Mouse (Mus musculus) cerebellum, postnatal 4 days (tissue): Measurements from ENCODE around the gene Nkd2.

Experiments
- DNase-seq, 2 experiments: peaks; one replicate each; pipeline ENCODE4 v3.0.0; 2022; ENCODE audit warnings: low spot score in 2 of 2, mixed read lengths in 1 of 2

Gene Nkd2

GRCm38 (mm10) chr13:73816338-73816737, 31.1 kb downstream of the Nkd2 start:
- no peak for DNase-seq

DNA sequence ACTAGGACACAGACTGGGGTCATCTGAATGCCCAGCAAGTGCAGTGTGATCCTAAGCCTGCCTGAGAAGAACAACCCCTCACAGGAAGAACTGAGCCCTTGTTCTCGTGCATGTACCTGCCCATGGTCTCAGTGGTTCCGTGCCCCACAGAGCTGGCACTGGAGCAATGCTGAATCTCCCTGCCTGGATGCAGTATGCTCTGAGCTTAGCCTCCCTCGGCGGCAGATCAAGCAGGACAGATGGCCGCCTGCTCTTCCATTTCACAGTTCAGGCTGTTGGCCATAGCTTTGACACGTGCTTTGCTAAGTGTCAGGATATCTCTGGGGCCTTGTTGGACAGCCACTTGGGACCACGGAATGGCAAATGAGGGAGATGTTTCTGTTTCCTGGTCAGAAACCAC, 33.2 kb downstream of the Nkd2 start:
- no peak for DNase-seq

- DNase-seq, result no peak
These were observed 34.5 kb downstream of the Nkd2 start for GRCm38 (mm10) chr13:73812936-73813335.

- DNase-seq, result no peak
These were observed 42.5 kb downstream of the Nkd2 start for GRCm38 (mm10) chr13:73804914-73805313.

GRCm38 (mm10) chr13:73803450-73804178, 43.8 kb downstream of the Nkd2 start:
- no peak for DNase-seq

DNA sequence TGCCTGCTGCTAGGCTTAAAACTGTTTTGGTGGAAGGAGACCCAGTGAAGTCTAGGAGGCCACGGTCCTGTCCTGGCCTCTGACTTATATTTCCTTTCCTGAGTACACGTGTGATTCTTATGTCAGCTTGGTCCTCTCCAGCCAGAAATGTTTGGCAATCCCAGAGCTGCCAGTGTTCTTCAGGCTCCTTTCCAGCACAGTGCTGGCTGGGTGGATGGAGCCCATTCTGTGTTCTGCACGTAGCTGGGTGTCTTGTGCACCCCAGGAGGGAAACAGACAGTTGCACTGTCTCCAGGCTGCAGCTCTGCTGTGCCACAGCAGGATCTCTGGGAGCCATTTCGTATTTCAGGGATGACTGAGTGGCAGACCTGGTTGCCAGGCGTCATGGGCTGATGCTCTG, 48.3 kb downstream of the Nkd2 start:
- DNase-seq, result no peak

GRCm38 (mm10) chr13:73793171-73793570, 54.3 kb downstream of the Nkd2 start:
- no peak for DNase-seq

DNA sequence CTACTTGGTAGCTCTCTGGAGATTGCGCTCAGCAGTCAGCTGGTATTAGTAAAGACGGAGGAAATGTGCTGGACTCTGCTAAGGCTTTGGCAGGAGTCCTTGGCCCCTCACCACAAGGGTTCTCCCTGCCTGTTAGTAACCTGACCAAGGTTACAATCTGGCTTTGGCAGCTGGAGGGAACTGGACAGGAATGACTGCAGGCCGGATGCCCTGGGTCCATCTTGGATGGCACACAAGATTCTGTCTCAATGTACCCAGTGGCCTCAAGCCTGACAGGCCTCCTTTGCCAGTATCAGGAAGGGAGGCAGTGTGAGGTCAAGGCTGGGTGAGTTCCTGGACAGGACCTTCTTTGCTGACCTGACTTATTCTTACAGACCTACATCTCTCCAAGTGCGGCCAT, 55.3 kb downstream of the Nkd2 start:
- DNase-seq, result no peak

GRCm38 (mm10) chr13:73782486-73782885, 64.9 kb downstream of the Nkd2 start:
- DNase-seq, result no peak

DNA sequence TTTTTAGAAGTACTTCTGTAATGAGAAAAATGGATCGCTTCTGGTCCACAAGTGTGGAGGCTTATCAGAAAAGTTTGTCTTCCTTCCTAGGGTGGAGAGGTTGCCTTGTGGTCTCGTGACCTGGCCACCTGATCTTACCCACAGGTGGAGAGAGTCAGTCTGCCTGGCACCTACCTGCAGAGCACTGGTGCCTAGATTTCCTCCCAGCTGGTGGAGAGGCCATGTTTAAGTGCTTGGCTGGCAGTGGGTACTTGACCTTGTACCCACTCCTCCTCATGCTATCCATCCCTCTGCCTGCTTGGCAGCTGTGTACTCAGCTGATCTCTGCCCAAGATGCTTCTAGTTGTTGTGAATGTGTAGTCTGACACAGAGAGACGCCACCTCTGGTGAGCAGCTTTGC, 69.9 kb downstream of the Nkd2 start:
- DNase-seq, result no peak

GRCm38 (mm10) chr13:73775786-73776185, 71.6 kb downstream of the Nkd2 start:
- DNase-seq, result no peak

DNA sequence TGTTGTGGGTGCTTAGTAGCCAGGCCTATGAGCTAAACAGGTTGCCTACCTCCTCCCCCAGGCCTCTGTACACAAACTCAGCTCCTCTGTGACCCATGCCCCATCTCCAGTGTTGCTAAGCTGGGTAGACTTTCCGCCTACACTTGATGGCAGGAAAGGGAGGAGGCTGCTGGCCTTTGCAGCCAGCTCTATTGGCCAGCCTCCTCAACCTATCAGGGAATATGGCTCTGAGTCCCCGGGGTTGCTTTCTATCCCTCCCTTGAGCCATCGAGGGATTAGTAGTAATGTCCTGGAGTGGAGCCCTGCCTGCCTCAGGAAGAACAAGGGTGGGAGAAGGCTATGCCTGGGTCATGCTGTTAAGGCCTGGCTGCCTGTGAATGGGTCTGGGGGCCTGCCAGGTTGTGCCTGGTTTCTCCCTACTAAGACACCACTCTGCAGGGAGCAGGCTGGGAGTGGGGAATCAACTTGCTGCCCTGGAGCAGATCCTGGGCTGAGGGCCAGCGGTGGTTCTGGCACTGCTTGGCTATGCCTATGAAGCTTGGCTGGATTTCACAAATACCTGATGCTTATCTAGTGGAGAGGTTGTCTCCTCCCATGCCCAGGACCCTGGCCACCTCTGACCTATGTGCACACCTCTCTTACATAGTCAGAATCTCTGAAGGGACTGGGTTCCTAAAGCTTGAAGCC, 73.8 kb downstream of the Nkd2 start:
- DNase-seq, result peak in 1 of 2 experiments; percentile 26

DNA sequence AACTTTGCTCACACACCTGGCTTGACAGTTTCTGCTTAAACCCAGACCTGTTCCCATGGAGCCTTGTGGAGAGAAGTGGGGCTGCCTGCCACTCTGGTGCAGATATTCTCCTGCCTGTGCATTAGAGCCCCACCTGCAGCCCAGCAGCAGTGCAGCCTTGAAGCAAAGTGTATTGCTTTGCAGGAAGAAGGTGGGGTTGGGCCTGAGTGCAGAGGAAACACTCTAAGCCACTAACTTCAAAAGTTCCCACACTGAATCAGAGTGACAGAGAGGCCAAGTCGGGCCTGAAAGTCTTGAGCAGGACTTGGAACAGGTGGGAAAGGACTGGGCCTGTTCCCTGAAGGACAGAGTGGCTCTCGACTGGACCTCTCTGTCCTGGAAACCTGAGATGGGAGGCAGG, 74.8 kb downstream of the Nkd2 start:
- no peak for DNase-seq

GRCm38 (mm10) chr13:73771131-73771530, 76.3 kb downstream of the Nkd2 start:
- DNase-seq, result no peak

DNA sequence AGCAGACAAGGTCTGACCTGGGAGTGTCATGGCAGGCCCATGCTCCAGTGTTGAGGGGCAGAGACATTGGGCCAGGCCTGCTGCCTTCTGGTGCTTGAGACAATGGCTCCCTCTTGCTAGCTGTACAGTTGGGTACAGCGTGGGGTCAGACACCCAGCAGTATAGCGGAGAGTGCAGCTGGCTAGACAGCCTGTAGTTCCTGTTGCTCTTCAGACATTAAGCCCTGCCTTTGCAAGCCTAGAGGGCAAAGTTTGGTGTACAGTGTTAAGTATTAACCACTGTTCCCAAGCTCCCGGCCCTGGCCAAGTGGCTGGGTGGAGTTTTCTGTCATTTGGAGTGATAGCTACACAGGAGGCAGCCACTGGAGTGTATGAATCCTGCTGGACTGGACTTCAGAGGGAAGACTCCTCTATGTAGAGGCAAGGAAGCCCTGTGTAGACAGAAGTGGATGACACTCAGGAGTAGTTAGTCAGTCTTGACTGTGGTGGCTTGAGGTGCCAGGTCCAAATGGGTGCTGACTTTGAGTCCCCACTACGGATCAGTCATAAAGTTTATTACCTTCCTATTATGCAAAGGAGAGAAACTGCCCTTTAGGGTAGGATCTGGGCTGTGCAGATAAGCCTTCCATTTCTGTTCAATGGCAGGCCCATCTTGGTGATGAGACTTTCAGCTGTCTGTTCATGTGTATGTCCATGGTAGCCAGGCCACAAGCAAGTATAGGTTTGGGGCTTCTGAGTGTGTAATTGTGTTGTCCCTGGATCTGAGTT, 77.3 kb downstream of the Nkd2 start:
- DNase-seq, result no peak
